Mouse (Mus musculus) left cerebral cortex, adult 9 months (tissue): ENCODE data around the gene Slc44a1.

ENCODE experiments used
- DNase-seq, 2 experiments: peaks; one replicate each; pipeline ENCODE4 v3.0.0; 2022; ENCODE audit warnings: low spot score in 2 of 2

Slc44a1 gene

DNA sequence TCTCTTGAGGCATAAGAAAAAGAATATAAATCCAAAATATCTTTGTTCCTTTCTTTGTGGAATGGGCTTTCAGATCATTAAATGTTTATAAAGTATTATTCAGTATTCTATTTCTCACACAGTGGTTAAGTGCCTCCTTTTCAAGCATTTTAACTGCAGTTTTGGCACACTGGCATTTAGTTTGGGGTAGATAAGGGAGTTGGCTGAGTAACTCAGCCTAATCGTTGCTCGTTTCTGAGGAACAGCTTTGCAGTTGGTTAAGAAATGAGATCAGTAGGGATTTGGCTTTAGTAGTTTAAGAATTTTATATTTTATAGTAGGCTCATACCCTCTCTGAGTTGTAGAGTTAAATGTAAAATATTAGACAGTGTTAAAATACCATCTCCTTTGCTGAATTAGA lies 97.3 kb downstream of the Slc44a1 start:
- DNase-seq: no peak

DNA sequence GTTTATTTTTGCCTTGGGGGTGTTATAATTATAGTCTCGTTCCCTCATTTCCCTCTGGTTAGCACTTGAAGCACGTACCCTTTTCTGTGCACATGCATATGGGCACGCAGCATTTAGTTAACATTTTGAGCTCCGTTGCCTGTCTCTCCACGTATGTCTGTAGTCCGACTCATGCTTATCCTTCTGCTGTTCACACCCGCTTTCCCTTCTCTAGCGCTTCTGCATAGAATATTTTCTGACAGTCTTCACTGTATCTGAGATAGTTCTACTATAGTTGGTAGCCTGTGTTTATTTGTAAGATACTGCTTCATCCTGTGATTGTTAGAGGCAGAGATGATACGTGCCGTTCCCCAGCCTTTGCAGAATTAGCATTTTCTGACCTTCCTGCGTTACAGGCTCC lies 98.4 kb downstream of the Slc44a1 start:
- peak in 1 of 2 experiments; percentile 29 for DNase-seq

GRCm38 (mm10) chr4:53539929-53540328 lies 99.7 kb downstream of the Slc44a1 start:
- peak in 1 of 2 experiments; percentile 58 for DNase-seq

DNA sequence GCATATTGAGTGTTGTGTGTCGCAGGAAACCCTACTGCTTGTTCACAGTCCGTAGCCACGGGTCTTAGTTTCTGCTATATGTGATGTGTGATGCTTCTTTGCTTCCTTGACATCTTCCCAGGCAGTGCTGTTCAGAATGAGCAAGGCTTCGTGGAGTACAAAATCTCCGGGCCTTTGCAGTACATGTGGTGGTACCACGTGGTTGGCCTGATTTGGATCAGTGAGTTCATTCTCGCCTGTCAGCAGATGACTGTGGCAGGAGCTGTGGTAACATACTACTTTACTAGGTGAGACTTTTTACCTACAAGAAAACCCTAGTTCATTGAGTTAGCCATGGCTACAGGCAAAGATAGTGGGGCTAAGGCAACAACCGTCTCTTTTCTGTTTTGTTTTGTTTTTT lies 103.2 kb downstream of the Slc44a1 start:
- no peak for DNase-seq

- no peak for DNase-seq
Measured at GRCm38 (mm10) chr4:53544889-53545288, 104.7 kb downstream of the Slc44a1 start.

- no peak for DNase-seq
Measured at GRCm38 (mm10) chr4:53547381-53547780, 107.2 kb downstream of the Slc44a1 start.

- no peak for DNase-seq
Measured at GRCm38 (mm10) chr4:53549375-53549774, 109.2 kb downstream of the Slc44a1 start.

DNA sequence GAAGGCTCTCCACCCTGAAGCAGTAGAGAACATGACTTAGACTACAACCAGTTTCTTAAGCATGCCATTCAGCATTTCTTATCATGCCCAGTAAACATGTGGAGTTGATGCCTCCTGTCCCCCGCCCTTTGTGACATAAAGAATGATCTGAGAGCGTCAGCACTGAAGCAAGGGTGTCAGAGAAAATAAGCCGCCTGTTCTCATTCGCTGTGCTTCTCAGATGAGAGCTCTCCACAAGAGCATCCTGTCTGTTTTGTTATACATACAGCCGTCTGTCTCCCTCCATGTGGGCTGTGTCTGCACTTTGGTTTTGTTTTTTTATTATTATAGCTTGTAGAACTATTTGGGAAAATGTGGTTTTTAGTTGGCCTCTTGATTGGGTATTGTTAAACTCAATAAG lies 124.4 kb downstream of the Slc44a1 start:
- DNase-seq: no peak

DNA sequence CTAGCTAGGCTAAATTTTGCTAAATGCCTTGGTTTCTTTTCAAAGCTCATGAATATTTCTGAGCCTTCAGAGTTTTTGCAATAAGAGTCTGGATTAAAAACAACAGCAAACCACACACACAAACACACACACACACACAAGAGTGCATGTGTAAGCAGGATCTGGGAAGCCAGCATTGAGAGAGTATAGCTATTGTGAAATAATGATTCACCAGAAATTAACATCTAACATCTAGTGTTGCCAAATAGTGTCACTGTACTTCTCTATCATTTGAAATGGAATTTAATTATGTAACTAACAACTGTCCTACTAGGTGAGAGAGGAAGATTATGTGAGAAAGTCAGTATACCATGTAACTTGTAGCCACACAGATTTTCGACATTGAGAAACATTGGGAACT lies 126.9 kb downstream of the Slc44a1 start:
- no peak for DNase-seq

DNA sequence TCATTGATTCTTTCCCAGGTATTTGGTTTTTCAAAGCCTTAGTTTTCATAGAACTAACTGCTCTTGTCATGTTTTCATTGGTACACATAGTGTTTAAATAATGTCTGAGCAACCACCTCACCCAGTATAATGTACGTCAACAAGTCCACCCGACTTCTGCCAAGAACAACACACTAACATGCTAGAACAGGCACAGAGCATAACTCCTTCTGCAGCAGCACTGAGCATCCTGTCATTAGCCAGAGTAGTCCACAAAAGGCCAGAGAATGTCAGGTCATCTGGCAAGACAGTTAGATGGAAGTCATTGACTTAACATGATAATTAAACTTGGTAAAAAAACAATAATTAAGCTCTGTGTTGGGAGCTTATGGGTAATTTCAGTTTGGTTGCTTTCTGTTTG lies 135.3 kb downstream of the Slc44a1 start:
- DNase-seq: no peak

DNA sequence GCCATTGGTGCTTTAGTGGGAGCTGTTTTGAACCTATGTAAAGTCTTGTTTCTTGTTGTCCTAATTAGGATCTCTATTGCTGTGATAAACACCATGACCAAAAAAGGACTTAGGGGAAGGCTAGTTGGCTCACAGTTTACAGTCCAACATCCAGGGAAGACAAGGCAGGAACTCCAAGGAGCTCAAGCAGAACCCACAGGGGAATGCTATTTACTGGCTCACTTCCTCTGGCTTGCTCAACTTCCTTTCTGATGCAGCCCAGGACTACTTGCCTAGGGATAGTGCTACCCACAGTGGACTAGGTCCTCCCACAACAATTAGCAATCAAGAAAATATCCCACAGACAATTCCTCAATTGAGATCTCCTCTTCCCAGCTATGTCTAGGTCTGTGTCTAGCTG lies 147.5 kb downstream of the Slc44a1 start:
- no peak for DNase-seq

GRCm38 (mm10) chr4:53588936-53589335 lies 148.7 kb downstream of the Slc44a1 start:
- DNase-seq: no peak

- no peak for DNase-seq
Measured at GRCm38 (mm10) chr4:53589466-53589865, 149.3 kb downstream of the Slc44a1 start.

- DNase-seq: no peak
Measured at GRCm38 (mm10) chr4:53590163-53590562, 149.9 kb downstream of the Slc44a1 start.

DNA sequence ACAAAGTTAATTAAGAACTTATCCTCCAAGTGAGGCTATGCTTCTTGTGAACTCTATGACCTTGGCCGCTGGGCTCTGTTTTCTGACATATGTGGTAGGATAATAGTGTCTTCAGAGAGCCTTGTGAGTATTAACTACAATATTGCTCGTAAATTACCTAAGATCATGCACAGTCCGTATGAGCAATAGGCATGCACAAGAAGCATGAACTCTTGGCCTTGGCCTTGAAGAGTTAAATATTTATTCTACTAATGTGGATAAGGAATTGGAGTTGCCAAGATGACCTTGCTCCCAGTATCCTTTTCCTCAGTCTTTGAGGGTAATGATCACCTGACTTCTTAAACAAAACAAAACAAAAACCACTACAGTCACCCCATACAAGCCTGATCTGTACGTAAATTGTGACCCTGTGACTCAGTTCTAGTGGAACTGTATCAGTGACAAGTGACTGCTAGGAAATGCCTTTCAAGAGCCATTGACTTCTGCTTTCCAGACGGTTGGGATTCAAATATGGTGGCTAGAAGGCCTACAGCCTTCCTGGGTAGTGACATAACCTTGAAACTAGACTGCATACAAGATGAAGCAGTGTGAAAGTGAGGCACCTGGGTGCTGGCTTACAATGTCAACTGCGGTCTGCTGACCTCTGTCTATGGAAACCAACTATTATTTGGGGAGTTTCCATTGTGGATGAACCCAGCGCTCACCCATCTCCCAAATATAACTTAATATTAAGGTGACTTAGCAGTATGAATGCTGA lies 150.7 kb downstream of the Slc44a1 start:
- DNase-seq: no peak

- peak in 1 of 2 experiments; percentile 18 for DNase-seq
Measured at GRCm38 (mm10) chr4:53591536-53591935, 151.3 kb downstream of the Slc44a1 start.

- DNase-seq: no peak
Measured at GRCm38 (mm10) chr4:53591941-53592340, 151.7 kb downstream of the Slc44a1 start.

DNA sequence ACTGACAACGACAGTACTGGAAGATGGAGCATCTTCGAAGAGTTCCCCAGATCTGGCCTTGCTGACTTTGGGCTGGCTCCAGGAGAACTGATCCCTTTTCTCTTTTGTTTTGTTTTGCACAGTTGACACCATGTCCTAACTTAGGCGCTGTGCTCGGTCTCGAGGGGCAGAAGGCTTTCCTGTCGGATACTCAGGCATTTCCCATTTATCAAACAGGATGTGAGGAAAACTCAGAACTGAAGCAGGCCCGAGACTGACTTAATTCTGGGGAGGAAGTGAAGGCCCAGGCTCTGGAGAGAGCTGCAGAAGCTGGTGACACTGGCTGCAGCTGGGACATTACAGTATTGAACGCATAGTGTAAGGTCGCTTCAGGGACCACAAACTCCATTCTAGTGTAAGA lies 152.2 kb downstream of the Slc44a1 start:
- no peak for DNase-seq

- DNase-seq: peak; percentile 19 to 65
Measured at GRCm38 (mm10) chr4:53594204-53594603, 154.0 kb downstream of the Slc44a1 start.

DNA sequence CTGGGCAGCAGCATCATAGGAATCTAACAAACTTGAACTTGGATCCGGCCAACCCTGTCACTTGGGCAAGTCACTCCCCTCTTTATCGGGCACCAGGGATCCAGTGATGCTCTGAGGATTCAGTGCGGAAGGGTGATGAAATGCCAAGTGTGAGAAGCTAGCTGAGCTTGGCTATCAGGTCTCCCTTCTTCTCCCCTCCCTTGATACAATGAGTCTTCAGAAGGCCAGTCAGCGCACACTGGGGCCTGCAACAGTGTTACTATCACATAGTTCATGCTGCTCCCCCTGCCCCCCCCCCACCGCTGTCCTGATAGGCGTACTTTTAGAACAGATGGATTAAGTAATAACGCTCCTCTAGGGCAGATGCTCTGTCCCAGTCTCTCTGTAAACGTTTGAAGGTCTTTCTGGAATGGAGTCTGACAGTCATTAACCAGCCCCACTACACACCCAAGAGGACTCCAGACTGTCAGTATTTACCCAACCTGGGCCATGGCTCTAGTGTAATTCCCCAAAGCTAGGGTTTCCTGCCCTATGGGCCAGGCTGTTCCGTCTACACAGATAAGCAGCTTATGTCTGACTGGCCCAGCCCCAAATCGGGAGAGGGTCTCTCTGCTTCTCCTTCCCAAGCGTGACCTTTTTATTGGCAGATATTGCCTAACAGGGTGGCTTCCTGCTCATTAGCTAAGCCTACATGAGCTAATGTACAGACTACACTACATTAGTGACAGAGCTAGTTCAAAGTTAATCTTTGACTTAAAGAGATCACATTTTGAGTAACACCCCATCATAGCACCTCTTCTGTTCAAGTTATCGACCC lies 155.2 kb downstream of the Slc44a1 start:
- no peak for DNase-seq

- no peak for DNase-seq
Measured at GRCm38 (mm10) chr4:53596063-53596895, 156.1 kb downstream of the Slc44a1 start.

DNA sequence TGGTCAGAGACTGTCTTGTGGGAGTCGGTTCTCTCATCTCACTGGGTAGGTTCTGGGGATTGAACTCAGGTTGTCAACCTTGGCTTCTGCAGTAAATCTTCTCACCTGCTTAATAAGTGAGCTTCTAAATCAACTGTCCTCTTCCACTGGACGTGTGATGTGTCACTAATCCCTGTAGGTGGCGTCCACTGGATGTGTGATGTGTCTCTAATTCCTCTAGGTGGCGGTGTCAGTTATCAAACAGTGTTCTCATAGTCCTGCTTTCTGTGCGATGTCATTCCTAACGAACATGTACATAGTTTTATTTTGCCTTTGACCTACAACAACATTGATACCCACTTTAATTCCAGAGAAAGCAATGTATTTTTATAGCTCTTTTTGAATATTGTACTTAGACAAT lies 160.2 kb downstream of the Slc44a1 start:
- peak in 1 of 2 experiments; percentile 23 for DNase-seq
